Mouse (Mus musculus) myocyte (in vitro differentiated cells): ENCODE data around the gene Slc35b2. TPM values are rescaled to one million over a fixed set of nuclear protein-coding genes. Genes with fewer than 3 reads are reported as not detected.
A peak's percentile ranks its signal among the peaks of the same experiment; 100 is the strongest.

Experiments used
- H3K27me3 ChIP-seq: one replicate; pipeline ENCODE4 v1.6.1; 2011; ENCODE audit not compliant: control insufficient read depth, insufficient read depth, insufficient read length
- H3K36me3 ChIP-seq: one replicate; pipeline ENCODE4 v1.6.1; 2011; ENCODE audit not compliant: control insufficient read depth, insufficient read depth
- H3K4me2 ChIP-seq: one replicate; pipeline ENCODE4 v1.6.1; 2011; ENCODE audit warnings: low read depth, control low read depth
- H3K4me3 ChIP-seq: one replicate; pipeline ENCODE4 v1.5.1; 2011; ENCODE audit warnings: mild to moderate bottlenecking, control low read depth, moderate library complexity
- H3K79me2 ChIP-seq: one replicate; pipeline ENCODE4 v1.6.1; 2011; ENCODE audit not compliant: control insufficient read depth, insufficient read depth
- H3ac ChIP-seq: one replicate; pipeline ENCODE4 v1.6.1; 2011; ENCODE audit not compliant: control insufficient read depth, insufficient read length
- CEBPB ChIP-seq: IDR thresholded peaks from 2 replicates; pipeline ENCODE4 v1.6.1; 2011; ENCODE audit warnings: mild to moderate bottlenecking, moderate library complexity; ENCODE audit not compliant: poor library complexity, insufficient read depth, severe bottlenecking
- E2F4 ChIP-seq: IDR thresholded peaks from one replicate; pipeline ENCODE4 v1.6.1; 2011; ENCODE audit warnings: mild to moderate bottlenecking, control low read depth, moderate library complexity; ENCODE audit not compliant: insufficient read depth
- MAX ChIP-seq: IDR thresholded peaks from one replicate; pipeline ENCODE4 v1.6.1; 2011; ENCODE audit warnings: low read depth, mild to moderate bottlenecking, control low read depth
- MYOD1 ChIP-seq, 3 experiments: IDR thresholded peaks; one replicate each; pipeline ENCODE4 v1.6.1; 2011; ENCODE audit warnings: control low read depth in 2 of 3, low read depth in 2 of 3, mild to moderate bottlenecking in 2 of 3, moderate library complexity in 1 of 3; ENCODE audit not compliant: insufficient read length in 2 of 3, control insufficient read depth in 1 of 3
- MYOG ChIP-seq, 3 experiments: IDR thresholded peaks; one replicate each; pipeline ENCODE4 v1.6.1; 2011; ENCODE audit warnings: control low read depth in 2 of 3, low read depth in 2 of 3, mild to moderate bottlenecking in 2 of 3; ENCODE audit not compliant: insufficient read length in 2 of 3, control insufficient read depth in 1 of 3, insufficient read depth in 1 of 3
- POLR2A ChIP-seq: IDR thresholded peaks from one replicate; pipeline ENCODE4 v1.6.1; 2011; ENCODE audit warnings: low read depth, mild to moderate bottlenecking, control low read depth, moderate library complexity; ENCODE audit not compliant: insufficient read length
- POLR2AphosphoS2 ChIP-seq: IDR thresholded peaks from one replicate; pipeline ENCODE4 v1.6.1; 2011; ENCODE audit warnings: low read depth, control low read depth; ENCODE audit not compliant: insufficient read length
- REST ChIP-seq: IDR thresholded peaks from one replicate; pipeline ENCODE4 v1.6.1; 2011; ENCODE audit warnings: mild to moderate bottlenecking, control low read depth, moderate library complexity; ENCODE audit not compliant: insufficient read depth, insufficient read length
- SRF ChIP-seq: IDR thresholded peaks from one replicate; pipeline ENCODE4 v1.6.1; 2011; ENCODE audit warnings: low read depth; ENCODE audit not compliant: control insufficient read depth, insufficient read length
- TCF12 ChIP-seq: IDR thresholded peaks from one replicate; pipeline ENCODE4 v1.6.1; 2011; ENCODE audit warnings: mild to moderate bottlenecking, control low read depth; ENCODE audit not compliant: poor library complexity, insufficient read depth, severe bottlenecking
- TCF3 ChIP-seq: IDR thresholded peaks from one replicate; pipeline ENCODE4 v1.6.1; 2011; ENCODE audit warnings: low read depth, control low read depth; ENCODE audit not compliant: insufficient read length
- USF1 ChIP-seq: IDR thresholded peaks from one replicate; pipeline ENCODE4 v1.6.1; 2011; ENCODE audit warnings: low read depth, mild to moderate bottlenecking, control low read depth, moderate library complexity
- polyA plus RNA-seq: library from polyadenylated mRNA; unstranded; fragments of >200 nt; fragmentation: generic; extraction: Trizol; gene quantifications from one replicate; pipeline ENCODE4 v1.2.1, GENCODE M21; 2012; ENCODE audit warnings: missing spikeins

Slc35b2 gene
- polyA plus RNA-seq, 1 experiment = 80.1 TPM

GRCm38 (mm10) chr17:45569999-45570398 lies 6.3 kb downstream of the Slc35b2 start:
- TF ChIP-seq POLR2A (peak; percentile 24), POLR2AphosphoS2 (peak; percentile 62), USF1 (no peak)
- Histone ChIP-seq H3ac (no peak overlapping the region), H3K79me2 (peaks cover 41% of the 10 kb centered on the region), H3K36me3 (peaks cover 59% of the 10 kb centered on the region), H3K4me3 (no peak overlapping the region), H3K4me2 (peak overlapping the region; percentile 18), H3K27me3 (no peaks in the 10 kb centered on the region)

- TF ChIP-seq TCF12 (no peak), REST (no peak), E2F4 (no peak), POLR2A (no peak), MAX (no peak), POLR2AphosphoS2 (peak; percentile 51), TCF3 (no peak), MYOD1 (IDR thresholded peaks at IDR 0.05; ENCODE audit: control insufficient read depth in 1 of 3, insufficient read length in 2 of 3, low read depth in 2 of 3) (peak in 1 of 3 experiments; percentile 33), SRF (peak; percentile 75), MYOG (IDR thresholded peaks at IDR 0.05; ENCODE audit: control insufficient read depth in 1 of 3, insufficient read depth in 1 of 3, insufficient read length in 2 of 3, low read depth in 2 of 3) (peak in 1 of 3 experiments; percentile 15), USF1 (no peak), CEBPB (no peak)
- peak overlapping the region; percentile 86 for H3ac ChIP-seq
- peaks cover 40% of the 10 kb centered on the region for H3K79me2 ChIP-seq
- H3K36me3 ChIP-seq = peaks cover 47% of the 10 kb centered on the region
- peak overlapping the region; percentile 95 for H3K4me3 ChIP-seq
- H3K4me2 ChIP-seq = peak overlapping the region; percentile 95
- H3K27me3 ChIP-seq = no peaks in the 10 kb centered on the region
These were observed 8.7 kb downstream of the Slc35b2 start for GRCm38 (mm10) chr17:45572103-45573086.

GRCm38 (mm10) chr17:45573087-45573779 lies 9.6 kb downstream of the Slc35b2 start, which contains the start of gene Hsp90ab1:
TSS of gene Hsp90ab1 (minus strand) at chr17:45573271.
- Histone ChIP-seq H3K79me2 (peaks cover 40% of the 10 kb centered on the region), H3ac (peak within 1 kb of the TSS; percentile 86), H3K4me3 (peak within 1 kb of the TSS; percentile 95), H3K27me3 (no peaks in the 10 kb centered on the region), H3K36me3 (peaks cover 39% of the 10 kb centered on the region), H3K4me2 (peak within 1 kb of the TSS; percentile 95)
- TF ChIP-seq MAX = no peak
- TF ChIP-seq E2F4 = no peak
- TF ChIP-seq POLR2A = peak; percentile 98
- no peak for TF ChIP-seq TCF12
- TF ChIP-seq MYOD1 (IDR thresholded peaks at IDR 0.05; ENCODE audit: control insufficient read depth in 1 of 3, insufficient read length in 2 of 3, low read depth in 2 of 3) = peak in 2 of 3 experiments; percentile 88 to 90
- no peak for TF ChIP-seq CEBPB
- TF ChIP-seq REST = peak; percentile 28
- TF ChIP-seq TCF3 = no peak
- no peak for TF ChIP-seq SRF
- peak; percentile 98 for TF ChIP-seq POLR2AphosphoS2
- TF ChIP-seq MYOG (IDR thresholded peaks at IDR 0.05; ENCODE audit: control insufficient read depth in 1 of 3, insufficient read depth in 1 of 3, insufficient read length in 2 of 3, low read depth in 2 of 3) = peak in 2 of 3 experiments; percentile 86
- no peak for TF ChIP-seq USF1

- Histone ChIP-seq H3ac (peak overlapping the region; percentile 86), H3K4me2 (peak overlapping the region; percentile 70), H3K36me3 (peaks cover 34% of the 10 kb centered on the region), H3K79me2 (peaks cover 36% of the 10 kb centered on the region), H3K4me3 (peak overlapping the region; percentile 95), H3K27me3 (no peaks in the 10 kb centered on the region)
- TF ChIP-seq CEBPB = no peak
- peak; percentile 51 for TF ChIP-seq POLR2A
- TF ChIP-seq TCF3 = no peak
- no peak for TF ChIP-seq TCF12
- no peak for TF ChIP-seq USF1
- peak; percentile 62 for TF ChIP-seq POLR2AphosphoS2
- peak; percentile 46 for TF ChIP-seq SRF
- no peak for TF ChIP-seq REST
- no peak for TF ChIP-seq E2F4
- TF ChIP-seq MYOD1 (IDR thresholded peaks at IDR 0.05; ENCODE audit: control insufficient read depth in 1 of 3, insufficient read length in 2 of 3, low read depth in 2 of 3) = peak in 2 of 3 experiments; percentile 12 to 73
- no peak for TF ChIP-seq MAX
- peak in 2 of 3 experiments; percentile 41 to 80 for TF ChIP-seq MYOG (IDR thresholded peaks at IDR 0.05; ENCODE audit: control insufficient read depth in 1 of 3, insufficient read depth in 1 of 3, insufficient read length in 2 of 3, low read depth in 2 of 3)
These were observed 10.1 kb downstream of the Slc35b2 start for GRCm38 (mm10) chr17:45573780-45574123.
